Mouse (Mus musculus) hindbrain, embryonic 13.5 days (tissue): Measurements from ENCODE around the gene Tmsb4x. TPM values are rescaled to one million over a fixed set of nuclear protein-coding genes. Genes with fewer than 3 reads are reported as not detected.

ENCODE experiments used
- ATAC-seq: fragments of 200-750 bp; cut with Nextera tagmentation; 2 replicates; pipeline ENCODE4 v1.8.0; 2017; ENCODE audit warnings: moderate TSS enrichment; ENCODE audit not compliant: low FRiP score
- H3K27ac ChIP-seq: fragments of 300-500 bp; sonication (generic); 2 replicates; pipeline ENCODE4 v1.5.1; 2015; ENCODE audit warnings: inconsistent platforms, mild to moderate bottlenecking, moderate library complexity
- H3K27me3 ChIP-seq: fragments of 300-500 bp; sonication (generic); 2 replicates; pipeline ENCODE4 v1.6.1; 2015; ENCODE audit warnings: mild to moderate bottlenecking, inconsistent platforms
- H3K36me3 ChIP-seq: fragments of 300-500 bp; sonication (generic); 2 replicates; pipeline ENCODE4 v1.6.1; 2015; ENCODE audit warnings: mild to moderate bottlenecking, inconsistent platforms
- H3K4me1 ChIP-seq: fragments of 300-500 bp; sonication (generic); replicated peaks from 2 replicates; pipeline ENCODE4 v1.6.1; 2015; ENCODE audit warnings: inconsistent platforms
- H3K4me2 ChIP-seq: fragments of 300-500 bp; sonication (generic); 2 replicates; pipeline ENCODE4 v1.6.1; 2015; ENCODE audit warnings: inconsistent platforms, mild to moderate bottlenecking, moderate library complexity
- H3K4me3 ChIP-seq: fragments of 300-500 bp; sonication (generic); 2 replicates; pipeline ENCODE4 v1.5.1; 2015; ENCODE audit warnings: mild to moderate bottlenecking, inconsistent platforms
- H3K9ac ChIP-seq: fragments of 300-500 bp; sonication (generic); 2 replicates; pipeline ENCODE4 v1.6.1; 2015; ENCODE audit warnings: mild to moderate bottlenecking, inconsistent platforms
- H3K9me3 ChIP-seq: fragments of 300-500 bp; sonication (generic); 2 replicates; pipeline ENCODE4 v1.6.1; 2016; ENCODE audit warnings: inconsistent platforms
- WGBS: fragments of 180-500 bp; shearing (Covaris S2); methylation state at CpG from one replicate; pipeline ENCODE4 v1.1.7; 2015; 5-methylcytosine and 5-hydroxymethylcytosine counted together
- polyA plus RNA-seq: library from polyadenylated mRNA; unstranded; fragments of >200 nt; fragmentation: Nextera tagmentation; extraction: Ambion mirVana; gene quantifications from 2 replicates; pipeline ENCODE4 v1.2.1, GENCODE M21; 2015

The Tmsb4x gene
- polyA plus RNA-seq, 1 experiment from 2014 or later, result 6,647 TPM

GRCm38 (mm10) chrX:167211871-167212555 lies 2.9 kb upstream of the Tmsb4x start:
- 50% methylated on average over 9 of the region's 9 CpGs for WGBS
- Histone ChIP-seq H3K4me1 (peaks cover 16% of the 10 kb centered on the region), H3K36me3 (no peaks in the 10 kb centered on the region), H3K9ac (no peak overlapping the region), H3K4me2 (peak overlapping the region; percentile 2; the same call in 1 of the 2 replicates), H3K27ac (0 out of 2 replicates have a peak overlapping the region, but pooled peaks have one; percentile 18), H3K27me3 (peaks cover 10% of the 10 kb centered on the region; the same call in 1 of the 2 replicates), H3K4me3 (no peak overlapping the region), H3K9me3 (no peaks in the 10 kb centered on the region)
- no peak for ATAC-seq

GRCm38 (mm10) chrX:167210319-167210728 lies 1.2 kb upstream of the Tmsb4x start:
- no peak for ATAC-seq
- H3K4me2 ChIP-seq, result peak overlapping the region; percentile 58
- H3K27ac ChIP-seq, result peak overlapping the region; percentile 96
- peaks cover 10% of the 10 kb centered on the region; the same call in 1 of the 2 replicates for H3K27me3 ChIP-seq
- H3K9me3 ChIP-seq, result no peaks in the 10 kb centered on the region
- H3K4me1 ChIP-seq, result peaks cover 21% of the 10 kb centered on the region
- 0 out of 2 replicates have a peak overlapping the region, but pooled peaks have one; percentile 71 for H3K9ac ChIP-seq
- 40% methylated on average over 6 of the region's 6 CpGs for WGBS
- no peaks in the 10 kb centered on the region for H3K36me3 ChIP-seq
- H3K4me3 ChIP-seq, result peak overlapping the region; percentile 58

GRCm38 (mm10) chrX:167209828-167210227 lies 713 bp upstream of the Tmsb4x start:
- Histone ChIP-seq H3K27ac (peak overlapping the region; percentile 96), H3K36me3 (no peaks in the 10 kb centered on the region), H3K4me2 (peak overlapping the region; percentile 58), H3K9me3 (no peaks in the 10 kb centered on the region), H3K9ac (peak overlapping the region; percentile 71), H3K4me3 (peak overlapping the region; percentile 58), H3K4me1 (peaks cover 21% of the 10 kb centered on the region), H3K27me3 (peaks cover 10% of the 10 kb centered on the region; the same call in 1 of the 2 replicates)
- no peak for ATAC-seq
- 51% methylated on average over 8 of the region's 8 CpGs for WGBS

DNA sequence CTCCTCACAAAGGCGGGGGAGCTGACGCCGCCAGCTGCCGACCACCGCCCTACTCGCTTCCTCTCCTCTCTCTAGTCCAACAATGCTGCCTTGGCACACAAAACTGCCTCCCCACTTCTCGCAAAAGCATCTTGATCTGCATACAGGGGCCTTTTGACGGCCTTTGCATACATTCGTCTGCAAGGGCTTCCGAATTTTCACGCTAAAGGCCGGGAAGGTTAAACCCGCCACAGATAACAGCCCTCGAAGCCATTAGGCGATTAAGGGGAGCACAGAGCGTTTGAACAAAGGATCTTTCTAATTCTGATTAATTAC lies 652 bp downstream of the Tmsb4x start:
- Histone ChIP-seq H3K9ac (peak overlapping the region; percentile 89), H3K9me3 (no peaks in the 10 kb centered on the region), H3K4me2 (no peak overlapping the region), H3K36me3 (no peaks in the 10 kb centered on the region), H3K27me3 (peaks cover 13% of the 10 kb centered on the region; the same call in 1 of the 2 replicates), H3K4me3 (peak overlapping the region; percentile 58), H3K4me1 (peaks cover 21% of the 10 kb centered on the region), H3K27ac (peak overlapping the region; percentile 96)
- 23% methylated on average over 16 of the region's 16 CpGs for WGBS
- ATAC-seq, result no peak

- H3K27ac ChIP-seq, result peak overlapping the region; percentile 96
- H3K4me3 ChIP-seq, result peak overlapping the region; percentile 58
- 29% methylated on average over 21 of the region's 25 CpGs for whole genome bisulfite sequencing
- peaks cover 21% of the 10 kb centered on the region for H3K4me1 ChIP-seq
- no peak for ATAC-seq
- H3K27me3 ChIP-seq, result peaks cover 14% of the 10 kb centered on the region; the same call in 1 of the 2 replicates
- H3K9me3 ChIP-seq, result no peaks in the 10 kb centered on the region
- H3K36me3 ChIP-seq, result no peaks in the 10 kb centered on the region
- H3K4me2 ChIP-seq, result peak overlapping the region; percentile 67
- H3K9ac ChIP-seq, result peak overlapping the region; percentile 89
These were observed 1.2 kb downstream of the Tmsb4x start for GRCm38 (mm10) chrX:167207741-167208505.

- Histone ChIP-seq H3K27ac (0 out of 2 replicates have a peak overlapping the region, but pooled peaks have one; percentile 18), H3K36me3 (no peaks in the 10 kb centered on the region), H3K4me3 (peak overlapping the region; percentile 58; the same call in 1 of the 2 replicates), H3K4me1 (peaks cover 15% of the 10 kb centered on the region), H3K4me2 (peak overlapping the region; percentile 67), H3K9me3 (no peaks in the 10 kb centered on the region), H3K27me3 (peaks cover 21% of the 10 kb centered on the region; the same call in 1 of the 2 replicates), H3K9ac (no peak overlapping the region)
- 50% methylated on average over 8 of the region's 8 CpGs for WGBS
- no peak for ATAC-seq
These were observed 3.1 kb downstream of the Tmsb4x start for GRCm38 (mm10) chrX:167205813-167206520.

- H3K4me2 ChIP-seq, result no peak overlapping the region
- no peaks in the 10 kb centered on the region for H3K4me1 ChIP-seq
- H3K9ac ChIP-seq, result no peak overlapping the region
- 87% methylated on average over 2 of the region's 2 CpGs for WGBS
- H3K27ac ChIP-seq, result no peak overlapping the region
- no peak overlapping the region for H3K4me3 ChIP-seq
- peaks cover 25% of the 10 kb centered on the region; the same call in 1 of the 2 replicates for H3K27me3 ChIP-seq
- H3K36me3 ChIP-seq, result no peaks in the 10 kb centered on the region
- no peak for ATAC-seq
- no peaks in the 10 kb centered on the region for H3K9me3 ChIP-seq
These were observed 7.8 kb downstream of the Tmsb4x start for GRCm38 (mm10) chrX:167201365-167201764.

DNA sequence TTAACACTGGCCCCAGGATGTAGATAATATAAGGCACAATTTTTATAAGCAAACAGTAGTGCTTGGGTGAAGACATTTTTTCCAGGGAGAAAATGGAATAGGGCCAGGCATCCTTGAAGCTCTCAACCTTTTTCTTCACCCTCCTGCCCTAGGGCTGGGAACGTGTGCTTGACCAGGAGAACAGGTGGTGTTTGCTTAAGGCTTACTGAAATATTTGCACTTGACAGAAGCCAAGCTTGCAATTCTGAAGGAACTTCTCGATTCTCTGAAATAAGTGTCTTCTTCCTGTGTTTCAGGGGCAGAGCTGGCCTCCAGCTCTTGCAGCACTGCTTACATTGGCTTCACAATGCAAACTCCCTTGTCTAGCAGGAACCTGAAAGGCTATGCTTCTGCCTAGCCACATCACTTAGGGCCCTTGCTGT lies 13.9 kb downstream of the Tmsb4x start:
- Histone ChIP-seq H3K9ac (no peak overlapping the region), H3K9me3 (no peaks in the 10 kb centered on the region), H3K27ac (no peak overlapping the region), H3K27me3 (peaks cover 20% of the 10 kb centered on the region; the same call in 1 of the 2 replicates), H3K4me1 (no peaks in the 10 kb centered on the region), H3K4me3 (no peak overlapping the region), H3K36me3 (no peaks in the 10 kb centered on the region), H3K4me2 (no peak overlapping the region)
- no peak for ATAC-seq
- WGBS, result 86% methylated on average over 2 of the region's 2 CpGs

- Histone ChIP-seq H3K27me3 (peaks cover 27% of the 10 kb centered on the region; the same call in 1 of the 2 replicates), H3K9ac (no peak overlapping the region), H3K4me2 (no peak overlapping the region), H3K36me3 (no peaks in the 10 kb centered on the region), H3K4me3 (no peak overlapping the region), H3K4me1 (no peaks in the 10 kb centered on the region), H3K27ac (no peak overlapping the region), H3K9me3 (no peaks in the 10 kb centered on the region)
- WGBS, result 49% methylated on average over 2 of the region's 2 CpGs
- ATAC-seq, result no peak
These were observed 22.8 kb downstream of the Tmsb4x start for GRCm38 (mm10) chrX:167186306-167186705.

- Histone ChIP-seq H3K9ac (no peak overlapping the region), H3K27ac (no peak overlapping the region), H3K4me2 (no peak overlapping the region), H3K4me3 (no peak overlapping the region), H3K4me1 (no peaks in the 10 kb centered on the region), H3K36me3 (no peaks in the 10 kb centered on the region), H3K27me3 (peaks cover 37% of the 10 kb centered on the region; the same call in 1 of the 2 replicates), H3K9me3 (no peaks in the 10 kb centered on the region)
- WGBS, result 18% methylated on average over 6 of the region's 6 CpGs
- no peak for ATAC-seq
These were observed 25.6 kb downstream of the Tmsb4x start for GRCm38 (mm10) chrX:167183535-167183934.

DNA sequence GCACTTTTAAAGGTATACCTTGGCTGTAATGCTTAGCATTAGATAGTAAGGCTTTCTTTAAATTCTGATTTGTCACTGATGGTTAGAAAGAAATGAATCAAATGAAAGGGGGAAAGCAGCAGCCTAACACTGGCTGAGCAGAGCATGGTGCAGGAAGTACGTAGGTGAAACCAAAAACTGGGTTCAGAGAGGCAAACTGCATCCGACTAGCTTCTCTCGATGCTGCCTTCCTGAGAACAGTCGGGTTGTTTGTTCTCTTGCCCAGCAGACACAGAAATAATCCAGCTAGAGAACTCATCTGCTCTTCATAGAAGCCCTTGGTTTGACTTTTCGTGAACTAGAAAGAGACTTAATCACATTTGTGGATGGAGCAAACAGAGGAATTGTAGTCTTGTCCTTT lies 26.7 kb downstream of the Tmsb4x start:
- Histone ChIP-seq H3K27me3 (peaks cover 42% of the 10 kb centered on the region; the same call in 1 of the 2 replicates), H3K4me3 (no peak overlapping the region), H3K4me2 (no peak overlapping the region), H3K27ac (no peak overlapping the region), H3K36me3 (no peaks in the 10 kb centered on the region), H3K9me3 (no peaks in the 10 kb centered on the region), H3K4me1 (no peaks in the 10 kb centered on the region), H3K9ac (no peak overlapping the region)
- ATAC-seq, result no peak
- WGBS, result 83% methylated on average over 5 of the region's 5 CpGs
